Mouse (Mus musculus): ENCODE data around the gene Gnao1. TPM values are rescaled to one million over a fixed set of nuclear protein-coding genes. Genes with fewer than 3 reads are reported as not detected.

Gene Gnao1
- polyA plus RNA-seq, 1 experiment from 2014 or later: 17.4 TPM

GRCm38 (mm10) chr8:93960909-93961308 is 151.1 kb downstream of the Gnao1 start:
- 54% methylated on average over 6 of the region's 6 CpGs for WGBS
- Histone ChIP-seq H3K4me1 (ENCODE audit: control insufficient read depth in 2 of 2, insufficient read depth in 2 of 2, low read length in 2 of 2) (no peaks in the 10 kb centered on the region), H3K4me3 (ENCODE audit: control insufficient read depth in 1 of 2, insufficient read depth in 1 of 2, low read depth in 1 of 2, low read length in 2 of 2) (no peak overlapping the region), H3K27ac (replicated peaks in 1 of 2; ENCODE audit: control insufficient read depth in 1 of 2, insufficient read depth in 1 of 2, low read depth in 2 of 2, low read length in 2 of 2) (no peak overlapping the region), H3K9ac (ENCODE audit: low read length) (no peak overlapping the region), H3K4me2 (ENCODE audit: low read length) (no peak overlapping the region), H3K36me3 (ENCODE audit: control insufficient read depth, insufficient read depth, low read length) (peaks cover 7% of the 10 kb centered on the region; the same call in 1 of the 2 replicates), H3K9me3 (ENCODE audit: control insufficient read depth, low read length) (no peaks in the 10 kb centered on the region), H3K27me3 (ENCODE audit: control insufficient read depth, insufficient read depth, low read length) (no peaks in the 10 kb centered on the region)
- no peak for ATAC-seq (ENCODE audit: insufficient number of reproducible peaks, insufficient read depth, low FRiP score, low read depth)

- WGBS: 76% methylated on average over 6 of the region's 6 CpGs
- Histone ChIP-seq H3K9me3 (ENCODE audit: control insufficient read depth, low read length) (no peaks in the 10 kb centered on the region), H3K9ac (ENCODE audit: low read length) (no peak overlapping the region), H3K27me3 (ENCODE audit: control insufficient read depth, insufficient read depth, low read length) (no peaks in the 10 kb centered on the region), H3K4me2 (ENCODE audit: low read length) (no peak overlapping the region), H3K4me3 (ENCODE audit: control insufficient read depth in 1 of 2, insufficient read depth in 1 of 2, low read depth in 1 of 2, low read length in 2 of 2) (no peak overlapping the region), H3K27ac (replicated peaks in 1 of 2; ENCODE audit: control insufficient read depth in 1 of 2, insufficient read depth in 1 of 2, low read depth in 2 of 2, low read length in 2 of 2) (no peak overlapping the region), H3K4me1 (ENCODE audit: control insufficient read depth in 2 of 2, insufficient read depth in 2 of 2, low read length in 2 of 2) (no peaks in the 10 kb centered on the region), H3K36me3 (ENCODE audit: control insufficient read depth, insufficient read depth, low read length) (peaks cover 32% of the 10 kb centered on the region)
- ATAC-seq (ENCODE audit: insufficient number of reproducible peaks, insufficient read depth, low FRiP score, low read depth): no peak
Measured at GRCm38 (mm10) chr8:93968293-93968692, 158.5 kb downstream of the Gnao1 start.

- Histone ChIP-seq H3K9ac (ENCODE audit: low read length) (no peak overlapping the region), H3K27me3 (ENCODE audit: control insufficient read depth, insufficient read depth, low read length) (no peaks in the 10 kb centered on the region), H3K27ac (replicated peaks in 1 of 2; ENCODE audit: control insufficient read depth in 1 of 2, insufficient read depth in 1 of 2, low read depth in 2 of 2, low read length in 2 of 2) (no peak overlapping the region), H3K4me3 (ENCODE audit: control insufficient read depth in 1 of 2, insufficient read depth in 1 of 2, low read depth in 1 of 2, low read length in 2 of 2) (no peak overlapping the region), H3K9me3 (ENCODE audit: control insufficient read depth, low read length) (no peaks in the 10 kb centered on the region), H3K36me3 (ENCODE audit: control insufficient read depth, insufficient read depth, low read length) (peaks cover 47% of the 10 kb centered on the region), H3K4me1 (ENCODE audit: control insufficient read depth in 2 of 2, insufficient read depth in 2 of 2, low read length in 2 of 2) (no peaks in the 10 kb centered on the region), H3K4me2 (ENCODE audit: low read length) (no peak overlapping the region)
- 73% methylated on average over 7 of the region's 7 CpGs for WGBS
- no peak for ATAC-seq (ENCODE audit: insufficient number of reproducible peaks, insufficient read depth, low FRiP score, low read depth)
Measured at GRCm38 (mm10) chr8:93969626-93970340, 160.0 kb downstream of the Gnao1 start.

- Histone ChIP-seq H3K4me2 (ENCODE audit: low read length) (no peak overlapping the region), H3K9me3 (ENCODE audit: control insufficient read depth, low read length) (no peaks in the 10 kb centered on the region), H3K27me3 (ENCODE audit: control insufficient read depth, insufficient read depth, low read length) (no peaks in the 10 kb centered on the region), H3K4me1 (ENCODE audit: control insufficient read depth in 2 of 2, insufficient read depth in 2 of 2, low read length in 2 of 2) (peaks cover 0 to 2% of the 10 kb centered on the region in 2 experiments; a peak in 1 of 4 replicates), H3K4me3 (ENCODE audit: control insufficient read depth in 1 of 2, insufficient read depth in 1 of 2, low read depth in 1 of 2, low read length in 2 of 2) (no peak overlapping the region), H3K27ac (replicated peaks in 1 of 2; ENCODE audit: control insufficient read depth in 1 of 2, insufficient read depth in 1 of 2, low read depth in 2 of 2, low read length in 2 of 2) (no peak overlapping the region), H3K9ac (ENCODE audit: low read length) (no peak overlapping the region), H3K36me3 (ENCODE audit: control insufficient read depth, insufficient read depth, low read length) (peaks cover 64% of the 10 kb centered on the region)
- WGBS: 93% methylated on average over 10 of the region's 10 CpGs
- ATAC-seq (ENCODE audit: insufficient number of reproducible peaks, insufficient read depth, low FRiP score, low read depth): no peak
Measured at GRCm38 (mm10) chr8:93971451-93971850, 161.7 kb downstream of the Gnao1 start.

- Histone ChIP-seq H3K9ac (ENCODE audit: low read length) (no peak overlapping the region), H3K27ac (replicated peaks in 1 of 2; ENCODE audit: control insufficient read depth in 1 of 2, insufficient read depth in 1 of 2, low read depth in 2 of 2, low read length in 2 of 2) (no peak overlapping the region), H3K4me1 (ENCODE audit: control insufficient read depth in 2 of 2, insufficient read depth in 2 of 2, low read length in 2 of 2) (peaks cover 0 to 2% of the 10 kb centered on the region in 2 experiments; a peak in 1 of 4 replicates), H3K4me3 (ENCODE audit: control insufficient read depth in 1 of 2, insufficient read depth in 1 of 2, low read depth in 1 of 2, low read length in 2 of 2) (no peak overlapping the region), H3K4me2 (ENCODE audit: low read length) (no peak overlapping the region), H3K36me3 (ENCODE audit: control insufficient read depth, insufficient read depth, low read length) (peaks cover 69% of the 10 kb centered on the region), H3K9me3 (ENCODE audit: control insufficient read depth, low read length) (no peaks in the 10 kb centered on the region), H3K27me3 (ENCODE audit: control insufficient read depth, insufficient read depth, low read length) (no peaks in the 10 kb centered on the region)
- ATAC-seq (ENCODE audit: insufficient number of reproducible peaks, insufficient read depth, low FRiP score, low read depth): no peak
- WGBS: 94% methylated on average over 5 of the region's 5 CpGs
Measured at GRCm38 (mm10) chr8:93972211-93972610, 162.4 kb downstream of the Gnao1 start.

GRCm38 (mm10) chr8:93972971-93973734 is 163.4 kb downstream of the Gnao1 start:
- no peaks in the 10 kb centered on the region for H3K9me3 ChIP-seq (ENCODE audit: control insufficient read depth, low read length)
- no peaks in the 10 kb centered on the region for H3K27me3 ChIP-seq (ENCODE audit: control insufficient read depth, insufficient read depth, low read length)
- 91% methylated on average over 14 of the region's 14 CpGs for WGBS
- H3K4me2 ChIP-seq (ENCODE audit: low read length): no peak overlapping the region
- H3K9ac ChIP-seq (ENCODE audit: low read length): no peak overlapping the region
- H3K27ac ChIP-seq (replicated peaks in 1 of 2; ENCODE audit: control insufficient read depth in 1 of 2, insufficient read depth in 1 of 2, low read depth in 2 of 2, low read length in 2 of 2): no peak overlapping the region
- H3K4me3 ChIP-seq (ENCODE audit: control insufficient read depth in 1 of 2, insufficient read depth in 1 of 2, low read depth in 1 of 2, low read length in 2 of 2): no peak overlapping the region
- H3K36me3 ChIP-seq (ENCODE audit: control insufficient read depth, insufficient read depth, low read length): peaks cover 79% of the 10 kb centered on the region
- ATAC-seq (ENCODE audit: insufficient number of reproducible peaks, insufficient read depth, low FRiP score, low read depth): no peak
- H3K4me1 ChIP-seq (ENCODE audit: control insufficient read depth in 2 of 2, insufficient read depth in 2 of 2, low read length in 2 of 2): peaks cover 0 to 2% of the 10 kb centered on the region in 2 experiments; a peak in 1 of 4 replicates

- Histone ChIP-seq H3K9me3 (ENCODE audit: control insufficient read depth, low read length) (no peaks in the 10 kb centered on the region), H3K4me3 (ENCODE audit: control insufficient read depth in 1 of 2, insufficient read depth in 1 of 2, low read depth in 1 of 2, low read length in 2 of 2) (no peak overlapping the region), H3K4me2 (ENCODE audit: low read length) (no peak overlapping the region), H3K27ac (replicated peaks in 1 of 2; ENCODE audit: control insufficient read depth in 1 of 2, insufficient read depth in 1 of 2, low read depth in 2 of 2, low read length in 2 of 2) (no peak overlapping the region), H3K9ac (ENCODE audit: low read length) (no peak overlapping the region), H3K36me3 (ENCODE audit: control insufficient read depth, insufficient read depth, low read length) (peaks cover 86% of the 10 kb centered on the region), H3K27me3 (ENCODE audit: control insufficient read depth, insufficient read depth, low read length) (no peaks in the 10 kb centered on the region), H3K4me1 (ENCODE audit: control insufficient read depth in 2 of 2, insufficient read depth in 2 of 2, low read length in 2 of 2) (peaks cover 0 to 2% of the 10 kb centered on the region in 2 experiments; a peak in 1 of 4 replicates)
- ATAC-seq (ENCODE audit: insufficient number of reproducible peaks, insufficient read depth, low FRiP score, low read depth): no peak
- 93% methylated on average over 13 of the region's 13 CpGs for WGBS
Measured at GRCm38 (mm10) chr8:93973831-93974375, 164.1 kb downstream of the Gnao1 start.
